Mouse (Mus musculus) intestine, embryonic 14.5 days (tissue): ENCODE results near the gene Cenpb. TPM values are rescaled to one million over a fixed set of nuclear protein-coding genes. Genes with fewer than 3 reads are reported as not detected.
A peak's percentile ranks its signal among the peaks of the same experiment; 100 is the strongest.

Experiments
- ATAC-seq: fragments of 200-750 bp; cut with Nextera tagmentation; replicated peaks from 2 replicates; pipeline ENCODE4 v1.8.0; 2017; ENCODE audit warnings: low read depth, moderate number of reproducible peaks, moderate TSS enrichment, moderate library complexity; ENCODE audit not compliant: low FRiP score, low TSS enrichment
- DNase-seq: peaks from one replicate; pipeline ENCODE4 v3.0.0-alpha.2; 2018; ENCODE audit warnings: low spot score
- H3K27ac ChIP-seq: fragments of 300-500 bp; sonication (generic); 2 replicates; pipeline ENCODE4 v1.5.1; 2014; ENCODE audit warnings: low read depth, mild to moderate bottlenecking, control low read depth
- H3K27me3 ChIP-seq: fragments of 300-500 bp; sonication (generic); replicated peaks from 2 replicates; pipeline ENCODE4 v1.6.1; 2014; ENCODE audit warnings: low read length, control low read depth; ENCODE audit not compliant: control insufficient read depth, insufficient read depth
- H3K36me3 ChIP-seq: fragments of 300-500 bp; sonication (generic); 2 replicates; pipeline ENCODE4 v1.6.1; 2014; ENCODE audit warnings: low read length, control low read depth; ENCODE audit not compliant: control insufficient read depth, insufficient read depth
- H3K4me1 ChIP-seq: fragments of 300-500 bp; sonication (generic); replicated peaks from 2 replicates; pipeline ENCODE4 v1.6.1; 2014; ENCODE audit warnings: low read length, control low read depth, mixed read lengths; ENCODE audit not compliant: control insufficient read depth, insufficient read depth
- H3K4me2 ChIP-seq: fragments of 300-500 bp; sonication (generic); 2 replicates; pipeline ENCODE4 v1.6.1; 2014; ENCODE audit warnings: low read length
- H3K4me3 ChIP-seq: fragments of 300-500 bp; sonication (generic); 2 replicates; pipeline ENCODE4 v1.5.1; 2014; ENCODE audit warnings: low read depth, low read length, control low read depth, mixed read lengths
- H3K9ac ChIP-seq: fragments of 300-500 bp; sonication (generic); 2 replicates; pipeline ENCODE4 v1.6.1; 2014; ENCODE audit warnings: mild to moderate bottlenecking, low read length
- H3K9me3 ChIP-seq: fragments of 300-500 bp; sonication (generic); 2 replicates; pipeline ENCODE4 v1.6.1; 2016; ENCODE audit warnings: low read length, control low read depth; ENCODE audit not compliant: control insufficient read depth
- WGBS: fragments of 180-500 bp; shearing (Covaris S2); extraction: QIAGEN DNeasy Blood & Tissue Kit; methylation state at CpG from one replicate; pipeline ENCODE4 v1.1.7; 2014; 5-methylcytosine and 5-hydroxymethylcytosine counted together
- polyA plus RNA-seq: library from polyadenylated mRNA; unstranded; fragments of >200 nt; fragmentation: Nextera tagmentation; extraction: Ambion mirVana; gene quantifications from 2 replicates; pipeline ENCODE4 v1.2.1, GENCODE M21; 2014

Cenpb gene
- polyA plus RNA-seq, 1 experiment from 2014 or later = 9.5 TPM

DNA sequence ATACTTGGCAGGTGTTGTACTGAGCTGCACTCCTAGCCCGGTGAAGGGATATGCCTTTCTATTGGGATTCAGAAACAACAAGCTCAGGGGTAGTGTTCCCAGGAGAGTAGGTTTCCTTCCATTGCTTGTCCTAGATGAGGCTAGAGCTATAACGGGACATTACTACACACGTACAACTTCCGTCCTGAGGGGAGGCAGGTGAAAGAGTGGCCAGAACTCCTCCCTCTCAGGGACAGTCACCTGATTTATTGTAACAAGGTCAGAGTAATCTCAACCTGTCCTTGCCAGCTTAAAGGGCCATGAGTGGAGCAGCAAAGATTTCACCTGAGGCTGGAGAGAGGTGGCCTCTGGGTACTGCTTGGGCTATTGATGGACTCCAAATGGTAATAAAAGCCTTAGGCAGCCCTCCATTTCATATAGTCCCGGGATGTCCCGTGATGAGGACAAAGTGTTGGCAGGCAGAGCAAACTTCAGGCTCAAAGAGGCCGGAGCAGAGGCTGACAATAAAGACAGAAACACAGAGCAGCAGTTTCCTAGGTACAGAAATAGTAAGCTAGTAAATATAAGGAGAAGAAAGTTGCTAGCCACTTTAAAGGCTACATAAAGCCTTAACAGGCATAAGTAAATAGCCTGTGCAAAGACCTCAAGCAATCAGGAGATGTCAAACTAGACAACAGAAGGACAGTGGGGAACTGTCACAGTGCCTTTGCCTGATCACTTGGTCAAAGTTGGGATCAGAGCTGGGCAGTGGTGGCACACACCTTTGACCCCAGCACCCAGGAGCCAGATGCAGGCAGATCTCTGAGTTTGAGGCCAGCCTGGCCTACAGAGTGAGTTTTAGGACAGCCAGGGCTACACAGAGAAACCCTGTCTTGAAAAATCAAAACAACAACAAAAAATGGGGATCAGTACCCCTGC lies 36.3 kb upstream of the Cenpb start:
- Histone ChIP-seq H3K36me3 (peaks cover 14% of the 10 kb centered on the region), H3K27me3 (no peaks in the 10 kb centered on the region), H3K9ac (no peak overlapping the region), H3K27ac (no peak overlapping the region), H3K4me1 (peaks cover 2% of the 10 kb centered on the region; the same call in 1 of the 2 replicates), H3K9me3 (no peaks in the 10 kb centered on the region), H3K4me3 (no peak overlapping the region), H3K4me2 (no peak overlapping the region)
- no peak for ATAC-seq
- no peak for DNase-seq
- 78% methylated on average over 7 of the region's 7 CpGs for WGBS

DNA sequence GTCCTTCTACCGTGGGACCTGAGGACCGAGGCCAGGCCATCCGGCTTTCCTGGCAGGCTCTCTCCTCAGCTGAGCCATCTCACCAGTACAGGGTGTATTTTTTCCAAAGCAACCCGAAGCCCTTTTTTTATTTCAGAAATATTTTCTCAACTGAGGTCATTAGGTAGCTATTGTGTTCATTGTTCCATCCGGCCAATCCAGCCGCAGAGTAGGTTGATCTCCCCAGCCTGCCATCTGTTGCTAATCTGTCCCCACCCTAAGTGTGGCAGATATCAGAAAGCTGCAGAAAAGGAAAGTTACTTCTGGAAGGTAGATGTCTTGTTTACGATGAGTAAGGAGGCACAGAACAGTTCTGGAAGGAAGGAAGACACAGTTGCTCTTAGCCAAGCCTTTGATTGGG lies 33.9 kb upstream of the Cenpb start:
- 86% methylated on average over 7 of the region's 7 CpGs for WGBS
- no peak overlapping the region for H3K9ac ChIP-seq
- no peak overlapping the region for H3K27ac ChIP-seq

DNA sequence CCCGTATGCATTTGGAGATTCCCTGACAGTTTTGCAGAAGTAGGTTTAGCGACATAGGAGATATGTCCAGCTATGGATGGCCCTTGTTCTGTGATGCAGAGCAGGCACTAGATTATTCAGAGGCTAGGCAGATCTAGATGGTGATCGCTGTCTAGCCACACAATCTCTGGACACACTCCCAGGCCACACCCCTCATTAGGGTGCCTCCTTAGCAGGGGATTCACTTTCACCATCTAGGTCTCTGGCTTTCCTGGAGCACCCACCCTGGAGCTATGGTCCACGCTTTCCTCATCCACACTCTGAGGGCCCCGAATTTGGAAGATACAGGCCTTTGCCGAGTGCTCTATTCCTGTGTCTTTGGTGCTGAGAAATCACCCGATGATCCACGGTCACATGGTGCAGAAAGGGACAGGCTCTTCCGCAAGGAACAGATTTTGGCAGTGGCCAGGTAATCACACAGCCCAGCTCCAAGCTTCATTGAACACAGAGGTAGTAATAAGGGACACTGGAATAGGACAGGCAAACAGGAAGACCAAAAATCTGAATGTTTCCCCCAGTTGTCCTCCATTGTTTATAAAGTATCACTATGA lies 31.3 kb upstream of the Cenpb start:
- H3K27me3 ChIP-seq = no peaks in the 10 kb centered on the region
- peak overlapping the region; percentile 70 for H3K4me3 ChIP-seq
- no peak for ATAC-seq
- DNase-seq = no peak
- peak overlapping the region; percentile 79 for H3K27ac ChIP-seq
- H3K36me3 ChIP-seq = peaks cover 14% of the 10 kb centered on the region
- H3K9me3 ChIP-seq = no peaks in the 10 kb centered on the region
- H3K4me1 ChIP-seq = peaks cover 14% of the 10 kb centered on the region
- WGBS = 64% methylated on average over 9 of the region's 9 CpGs
- peak overlapping the region; percentile 63 for H3K9ac ChIP-seq
- H3K4me2 ChIP-seq = peak overlapping the region; percentile 72

More for the DNA sequence above, 33.9 kb upstream of the Cenpb start:
- peaks cover 14% of the 10 kb centered on the region for H3K4me1 ChIP-seq
- H3K9me3 ChIP-seq = no peaks in the 10 kb centered on the region
- H3K27me3 ChIP-seq = no peaks in the 10 kb centered on the region
- ATAC-seq = no peak
- H3K36me3 ChIP-seq = peaks cover 14% of the 10 kb centered on the region
- H3K4me2 ChIP-seq = no peak overlapping the region
- DNase-seq = no peak
- H3K4me3 ChIP-seq = no peak overlapping the region

DNA sequence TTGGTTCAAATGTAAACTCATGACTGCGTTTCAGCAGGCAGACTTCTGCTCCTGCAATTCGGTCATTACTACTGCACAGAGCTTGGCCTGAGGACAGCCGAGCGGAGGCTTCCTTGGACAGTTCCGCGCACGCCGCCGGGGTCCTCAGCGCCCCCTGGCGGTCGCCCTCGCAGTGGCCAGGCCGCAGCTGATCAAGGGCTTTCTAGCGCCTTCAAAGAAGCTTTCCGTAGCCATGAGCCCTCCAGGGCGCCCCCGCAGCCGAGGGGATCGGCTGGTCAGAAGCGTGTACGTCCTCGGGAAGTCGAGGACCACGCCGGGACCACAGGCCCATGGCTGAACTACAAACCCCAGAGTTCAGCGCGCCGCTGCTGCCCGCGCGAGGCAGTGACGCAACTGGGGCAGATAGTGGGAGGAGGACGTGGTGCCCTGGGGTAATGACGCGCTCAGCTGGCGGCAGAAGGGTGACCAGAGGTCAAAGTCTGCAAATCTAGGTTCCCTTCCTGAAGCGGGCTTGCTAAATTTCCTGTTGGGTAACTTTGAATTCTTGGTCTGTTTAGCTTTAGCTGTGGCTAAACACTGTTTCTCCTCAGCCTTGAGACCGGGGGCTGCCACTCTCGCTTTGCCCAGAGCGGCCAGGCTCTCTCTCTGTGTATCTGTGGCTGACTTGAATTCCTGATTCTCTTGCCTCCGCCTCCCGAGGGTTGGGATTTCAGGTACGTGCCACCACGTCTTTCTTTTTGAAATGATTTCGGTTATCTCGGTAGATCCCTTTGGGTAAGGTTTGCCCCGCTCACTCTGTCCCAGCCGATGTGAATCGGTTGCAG lies 30.3 kb upstream of the Cenpb start:
- DNase-seq (peak; percentile 99), ATAC-seq (peak; percentile 98)
- WGBS = 1% methylated on average over 50 of the region's 50 CpGs
- no peaks in the 10 kb centered on the region for H3K9me3 ChIP-seq
- peak overlapping the region; percentile 63 for H3K9ac ChIP-seq
- peak overlapping the region; percentile 72 for H3K4me2 ChIP-seq
- H3K4me1 ChIP-seq = peaks cover 16% of the 10 kb centered on the region
- peak overlapping the region; percentile 70 for H3K4me3 ChIP-seq
- peaks cover 14% of the 10 kb centered on the region for H3K36me3 ChIP-seq
- H3K27ac ChIP-seq = peak overlapping the region; percentile 79
- H3K27me3 ChIP-seq = no peaks in the 10 kb centered on the region

- Histone ChIP-seq H3K9me3 (no peaks in the 10 kb centered on the region), H3K9ac (peak overlapping the region; percentile 63), H3K27me3 (no peaks in the 10 kb centered on the region), H3K4me3 (peak overlapping the region; percentile 70), H3K4me2 (peak overlapping the region; percentile 72), H3K27ac (peak overlapping the region; percentile 79), H3K36me3 (peaks cover 9% of the 10 kb centered on the region), H3K4me1 (peaks cover 25% of the 10 kb centered on the region)
- no peak for DNase-seq
- WGBS = 70% methylated on average over 4 of the region's 4 CpGs
- ATAC-seq = peak; percentile 2; the same call in 1 of the 2 replicates
Observed at GRCm38 (mm10) chr2:131209125-131209795, 29.4 kb upstream of the Cenpb start.

DNA sequence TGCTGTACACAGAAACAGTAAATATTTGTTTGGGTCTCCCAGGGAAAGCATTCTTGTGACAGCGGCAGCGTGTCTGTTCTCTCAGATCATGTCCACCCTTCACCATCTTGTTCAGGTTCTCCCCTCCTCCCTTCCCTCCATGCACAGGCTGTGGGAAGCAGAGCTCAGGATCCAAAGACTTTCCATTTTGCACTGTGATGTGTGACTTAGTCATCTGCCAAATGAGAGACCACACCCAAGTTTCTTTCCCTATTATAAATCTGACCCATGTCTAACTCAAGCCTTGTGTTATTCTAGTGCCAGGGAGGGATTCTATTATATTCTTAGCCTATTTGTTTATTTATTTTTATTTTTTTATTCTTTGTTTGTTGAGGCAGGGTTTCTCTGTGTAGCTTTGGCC lies 28.5 kb upstream of the Cenpb start:
- 87% methylated on average over 2 of the region's 2 CpGs for WGBS

GRCm38 (mm10) chr2:131206778-131207177 lies 26.9 kb upstream of the Cenpb start, which contains the start of gene Ap5s1:
Ap5s1 (plus strand) TSS chr2:131207078.
- no peak within 1 kb of the TSS for H3K9ac ChIP-seq
- no peaks in the 10 kb centered on the region for H3K27me3 ChIP-seq
- ATAC-seq (no peak), DNase-seq (no peak)
- H3K27ac ChIP-seq = no peak within 1 kb of the TSS
- no peaks in the 10 kb centered on the region for H3K36me3 ChIP-seq
- 76% methylated on average over 4 of the region's 4 CpGs for WGBS
- H3K4me1 ChIP-seq = peaks cover 26% of the 10 kb centered on the region
- no peaks in the 10 kb centered on the region for H3K9me3 ChIP-seq
- no peak within 1 kb of the TSS for H3K4me2 ChIP-seq
- H3K4me3 ChIP-seq = no peak within 1 kb of the TSS

More for the DNA sequence above, 28.5 kb upstream of the Cenpb start:
- Histone ChIP-seq H3K27ac (no peak overlapping the region), H3K4me2 (no peak overlapping the region), H3K4me3 (no peak overlapping the region), H3K27me3 (no peaks in the 10 kb centered on the region), H3K36me3 (peaks cover 7% of the 10 kb centered on the region; the same call in 1 of the 2 replicates), H3K9me3 (no peaks in the 10 kb centered on the region), H3K9ac (no peak overlapping the region), H3K4me1 (peaks cover 26% of the 10 kb centered on the region)
- no peak for DNase-seq
- no peak for ATAC-seq
